Mouse (Mus musculus): ENCODE measurements around the gene Cnnm1.

Cnnm1 gene

GRCm38 (mm10) chr19:43440112-43440737 lies at the start of gene Cnnm1:
Gene Cnnm1 (plus strand): TSS chr19:43440436.
- DNase-seq (ENCODE audit: low read depth in 1 of 2, low spot score in 2 of 2), result no peak

DNA sequence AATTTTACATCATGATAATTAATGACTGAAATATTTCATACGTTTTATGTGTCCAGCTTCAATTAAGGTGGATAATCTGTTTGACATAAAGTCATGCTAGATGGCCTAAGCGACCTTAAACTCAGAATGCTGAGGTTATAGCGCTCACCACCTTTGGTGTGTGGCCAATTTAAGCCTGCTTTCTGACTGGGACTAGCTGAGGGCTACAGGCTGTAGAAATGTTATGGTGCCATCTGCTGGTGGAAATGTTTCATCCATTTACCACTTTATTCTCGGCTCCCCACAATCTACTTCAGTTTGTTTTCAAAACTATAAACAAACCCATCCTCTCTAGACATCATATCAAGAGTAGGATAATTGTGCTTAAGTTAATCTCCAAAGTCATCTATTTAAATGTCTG lies 43.9 kb upstream of the Cnnm1 start:
- no peak for DNase-seq (ENCODE audit: low read depth in 1 of 2, low spot score in 2 of 2)

DNA sequence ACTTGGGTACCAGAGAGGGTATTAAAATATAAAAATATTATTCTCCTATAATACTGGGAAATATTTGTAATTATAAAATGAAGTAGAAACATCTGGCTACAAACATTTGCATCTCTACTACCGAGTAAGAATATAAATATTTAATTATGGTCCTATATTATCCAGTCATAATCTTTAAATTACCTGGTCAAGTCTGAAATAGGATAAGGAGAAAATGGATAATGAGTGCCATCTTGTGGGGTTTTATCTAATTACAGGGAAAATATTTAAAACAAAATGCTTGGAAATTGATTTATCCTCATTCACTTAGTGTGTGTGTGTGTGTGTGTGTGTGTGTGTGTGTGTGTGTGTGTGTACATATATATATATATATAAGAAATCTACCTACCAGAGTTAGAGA lies 33.1 kb upstream of the Cnnm1 start:
- DNase-seq (ENCODE audit: low read depth in 1 of 2, low spot score in 2 of 2), result no peak

DNA sequence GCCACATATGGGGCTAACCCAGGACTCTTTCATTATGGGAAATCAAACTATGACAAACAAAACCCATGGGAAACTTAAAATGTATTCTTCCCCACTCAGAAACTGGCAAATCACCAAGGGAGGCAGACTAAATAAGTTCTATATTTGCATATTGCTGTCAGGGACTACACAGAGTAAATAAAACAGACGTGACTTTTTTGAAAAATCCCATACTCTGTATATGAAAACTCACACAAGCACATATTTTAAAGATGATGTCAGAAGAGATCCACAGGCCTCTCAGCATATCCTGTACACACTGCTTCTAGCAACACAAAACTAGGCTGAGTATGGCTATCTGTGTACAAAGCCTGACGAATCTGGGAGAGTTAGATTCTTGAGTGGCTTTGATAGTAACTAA lies 24.7 kb upstream of the Cnnm1 start:
- DNase-seq (ENCODE audit: low read depth in 1 of 2, low spot score in 2 of 2), result no peak

DNA sequence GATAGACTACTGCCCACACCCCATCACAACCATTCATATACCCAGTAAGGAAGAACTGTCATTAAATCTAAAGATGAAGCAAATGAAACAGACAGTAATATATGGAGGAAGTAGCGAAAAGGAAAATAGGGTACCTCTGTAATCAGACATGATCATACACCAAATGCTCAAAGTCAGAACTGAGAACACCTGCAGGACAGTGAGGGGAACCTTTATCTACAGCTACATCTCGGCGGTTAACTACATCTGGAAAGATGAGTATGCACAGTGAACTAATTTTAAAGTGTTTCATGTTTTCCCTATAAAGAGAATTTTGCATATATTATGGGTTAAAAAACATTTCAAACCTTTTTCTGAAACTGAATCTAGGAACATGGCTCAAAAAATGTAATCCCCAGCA lies 19.7 kb upstream of the Cnnm1 start:
- no peak for DNase-seq (ENCODE audit: low read depth in 1 of 2, low spot score in 2 of 2)

GRCm38 (mm10) chr19:43424082-43424481 lies 16.2 kb upstream of the Cnnm1 start:
- no peak for DNase-seq (ENCODE audit: low read depth in 1 of 2, low spot score in 2 of 2)

GRCm38 (mm10) chr19:43427446-43428224 lies 12.6 kb upstream of the Cnnm1 start:
- no peak for DNase-seq (ENCODE audit: low read depth in 1 of 2, low spot score in 2 of 2)

DNA sequence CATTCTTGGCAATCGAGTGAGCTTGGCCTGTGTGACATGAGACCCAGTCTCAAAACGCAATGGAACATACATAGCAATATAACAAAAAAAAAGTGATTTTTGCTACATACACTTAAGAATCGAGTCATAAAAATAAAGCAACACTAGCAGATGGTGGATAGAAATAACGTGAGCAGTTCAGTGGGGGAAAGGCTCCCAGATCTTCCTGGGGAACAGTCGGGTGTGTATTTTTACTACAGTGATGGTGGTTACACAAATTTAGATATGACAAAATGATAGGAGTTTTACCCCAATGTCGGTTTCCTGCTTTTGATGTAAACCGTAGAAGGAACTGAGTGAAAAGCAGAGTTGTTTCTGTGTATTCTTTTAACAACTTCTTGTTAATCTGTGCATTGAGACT lies 990 bp upstream of the Cnnm1 start:
- no peak for DNase-seq (ENCODE audit: low read depth in 1 of 2, low spot score in 2 of 2)

GRCm38 (mm10) chr19:43440768-43441660 lies 778 bp downstream of the Cnnm1 start:
- DNase-seq (ENCODE audit: low read depth in 1 of 2, low spot score in 2 of 2), result no peak

GRCm38 (mm10) chr19:43441661-43441990 lies 1.4 kb downstream of the Cnnm1 start:
- no peak for DNase-seq (ENCODE audit: low read depth in 1 of 2, low spot score in 2 of 2)

DNA sequence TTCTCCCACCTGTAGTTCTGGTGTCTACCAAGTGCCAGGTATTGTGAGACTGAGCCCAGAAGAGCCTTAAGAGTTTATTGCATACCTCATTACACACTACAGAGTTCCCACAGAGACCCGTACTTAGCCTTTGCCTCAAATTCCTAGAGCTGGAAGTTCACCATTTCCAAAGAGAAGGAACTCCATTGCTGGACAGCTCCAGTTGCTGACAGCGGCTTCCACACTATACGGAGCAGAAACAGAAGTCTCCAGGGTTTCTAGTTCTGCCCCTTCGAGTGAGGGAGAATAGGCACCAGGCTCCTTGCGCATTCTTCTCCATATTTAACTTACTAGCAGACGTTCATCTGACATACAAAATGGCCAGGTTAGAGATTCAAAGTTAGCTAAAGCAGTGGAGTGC lies 2.0 kb downstream of the Cnnm1 start:
- no peak for DNase-seq (ENCODE audit: low read depth in 1 of 2, low spot score in 2 of 2)

DNA sequence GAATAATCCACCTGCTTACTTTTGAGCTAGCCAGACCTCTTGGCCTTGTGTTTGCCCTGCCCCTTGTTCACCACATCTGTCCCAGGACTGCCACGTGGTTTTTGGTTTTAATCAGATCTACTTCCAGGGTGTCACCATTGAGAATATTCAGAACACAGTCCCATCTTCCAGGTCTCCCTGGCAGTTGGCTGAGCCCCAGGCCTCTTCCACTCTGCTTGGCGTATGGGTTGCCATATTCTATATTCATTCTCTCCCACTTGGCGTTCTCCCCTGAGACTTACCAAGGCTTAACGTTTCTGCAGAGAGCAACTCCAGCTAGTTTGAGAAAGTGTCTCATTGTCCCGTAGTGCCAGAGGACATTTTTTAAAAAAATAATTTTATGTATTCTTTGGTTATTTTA lies 2.7 kb downstream of the Cnnm1 start:
- DNase-seq (ENCODE audit: low read depth in 1 of 2, low spot score in 2 of 2), result no peak

- no peak for DNase-seq (ENCODE audit: low read depth in 1 of 2, low spot score in 2 of 2)
Observed at GRCm38 (mm10) chr19:43444636-43445205, 4.5 kb downstream of the Cnnm1 start.

DNA sequence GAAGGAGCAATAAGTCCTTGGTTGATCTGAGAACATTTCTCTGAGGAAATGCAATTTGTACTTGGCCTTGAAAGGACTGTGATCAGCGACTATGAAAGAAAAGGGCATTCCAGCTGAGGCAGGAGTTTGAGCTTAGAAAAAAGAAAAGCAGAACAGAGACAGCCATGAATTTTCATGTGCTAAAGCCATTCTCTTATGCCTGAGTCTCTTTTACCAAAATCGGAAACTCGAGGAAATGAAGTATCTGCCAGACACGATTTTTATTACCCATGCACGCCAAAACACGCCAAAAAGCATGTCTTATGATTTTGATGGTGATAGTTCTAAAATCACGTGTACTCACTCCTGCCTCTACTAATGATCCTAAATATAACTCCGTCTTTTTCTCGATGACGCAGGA lies 11.3 kb downstream of the Cnnm1 start:
- no peak for DNase-seq (ENCODE audit: low read depth in 1 of 2, low spot score in 2 of 2)

DNA sequence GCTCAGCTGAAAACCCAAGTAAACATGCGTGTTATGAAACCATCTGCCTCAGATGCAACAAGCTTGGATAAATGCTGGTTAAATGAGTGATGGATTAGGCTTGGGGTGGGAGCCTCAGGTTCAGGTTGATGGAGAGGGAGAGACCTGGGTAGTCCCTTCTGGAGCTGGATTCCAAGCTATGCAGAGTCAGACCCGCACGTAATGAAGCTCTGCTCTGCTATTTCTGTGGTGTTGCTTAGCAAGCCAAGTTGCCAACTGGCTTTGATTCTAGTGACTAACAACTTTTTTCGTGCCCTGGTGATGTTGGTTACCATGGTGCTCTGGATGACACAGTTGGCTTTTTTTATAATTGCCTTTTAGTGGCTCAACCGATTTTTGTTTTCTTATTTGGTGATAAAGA lies 11.9 kb downstream of the Cnnm1 start:
- no peak for DNase-seq (ENCODE audit: low read depth in 1 of 2, low spot score in 2 of 2)

- no peak for DNase-seq (ENCODE audit: low read depth in 1 of 2, low spot score in 2 of 2)
Observed at GRCm38 (mm10) chr19:43453025-43453424, 12.8 kb downstream of the Cnnm1 start.

- DNase-seq (ENCODE audit: low read depth in 1 of 2, low spot score in 2 of 2), result no peak
Observed at GRCm38 (mm10) chr19:43459948-43460347, 19.7 kb downstream of the Cnnm1 start.

DNA sequence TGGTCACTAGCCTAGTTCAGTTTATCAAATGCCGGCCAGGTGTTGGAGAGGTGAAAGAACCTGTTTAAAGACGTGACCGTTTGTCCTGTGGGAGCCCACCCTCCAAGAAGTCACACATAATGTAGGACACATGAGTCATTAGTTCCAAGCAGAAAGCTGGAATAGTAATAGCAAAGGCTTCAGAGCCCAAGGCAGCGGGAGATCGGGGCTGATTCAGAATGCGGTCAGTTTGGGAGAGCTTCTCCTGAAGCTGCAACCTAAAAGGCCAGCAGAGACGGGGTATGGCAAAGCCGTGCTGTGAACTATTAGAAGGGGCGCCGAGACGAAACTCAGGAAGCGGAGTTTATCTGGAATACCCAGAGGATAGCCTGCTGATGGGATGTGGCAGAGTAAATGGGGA lies 20.2 kb downstream of the Cnnm1 start:
- DNase-seq (ENCODE audit: low read depth in 1 of 2, low spot score in 2 of 2), result no peak

DNA sequence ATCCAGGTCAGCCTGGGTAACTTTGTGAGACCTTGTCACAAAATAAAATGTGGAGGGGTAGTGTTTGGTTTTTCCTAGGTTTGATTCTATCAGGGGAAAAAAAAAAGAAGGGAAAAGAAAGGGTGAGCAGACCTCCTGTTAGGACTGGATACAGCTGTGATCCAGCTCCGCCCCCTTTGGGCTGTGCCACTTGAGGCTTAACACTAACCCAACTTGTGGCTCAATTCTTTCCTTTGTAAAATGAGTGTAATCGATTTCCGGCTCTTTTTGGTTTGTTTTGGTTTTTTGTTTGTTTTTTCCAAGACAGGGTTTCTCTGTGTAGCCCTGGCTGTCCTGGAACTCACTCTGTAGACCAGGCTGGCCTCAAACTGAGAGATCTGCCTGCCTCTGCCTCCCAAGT lies 21.9 kb downstream of the Cnnm1 start:
- DNase-seq (ENCODE audit: low read depth in 1 of 2, low spot score in 2 of 2), result no peak

GRCm38 (mm10) chr19:43463546-43464293 lies 23.5 kb downstream of the Cnnm1 start:
- DNase-seq (ENCODE audit: low read depth in 1 of 2, low spot score in 2 of 2), result no peak

- DNase-seq (ENCODE audit: low read depth in 1 of 2, low spot score in 2 of 2), result no peak
Observed at GRCm38 (mm10) chr19:43464294-43464687, 24.1 kb downstream of the Cnnm1 start.
